Mouse (Mus musculus) adrenal gland, postnatal 14 days (tissue): Measurements from ENCODE around the gene Il18r1. TPM values are rescaled to one million over a fixed set of nuclear protein-coding genes. Genes with fewer than 3 reads are reported as not detected.

Experiments used
- DNase-seq: peaks from one replicate; pipeline ENCODE4 v3.0.0; 2021; ENCODE audit warnings: mixed read lengths
- long read RNA-seq, 2 experiments: library from polyadenylated mRNA; stranded (forward); transcript quantifications; one replicate each; pipeline ENCODE4 v2.0.0; 2021
- total RNA-seq: library from RNA; stranded (reverse); gene quantifications from 2 replicates; pipeline ENCODE4 v1.2.3, GENCODE M21; 2021

Gene Il18r1
- total RNA-seq, result 0.41 and 2.6 TPM in 2 replicates
- long read RNA-seq, experiment 1, result 0 reads
- long read RNA-seq, experiment 2, result 0 reads

- peak; percentile 18 for DNase-seq
Measured at GRCm38 (mm10) chr1:40465477-40466430, at the start of gene Il18r1. Gene Il18r1 (plus strand): TSS chr1:40465552.

- no peak for DNase-seq
Measured at GRCm38 (mm10) chr1:40417034-40417433, 48.3 kb upstream of the Il18r1 start.

GRCm38 (mm10) chr1:40418512-40418911 lies 46.8 kb upstream of the Il18r1 start:
- DNase-seq, result no peak

- DNase-seq, result no peak
Measured at GRCm38 (mm10) chr1:40423892-40424291, 41.5 kb upstream of the Il18r1 start.

- DNase-seq, result no peak
Measured at GRCm38 (mm10) chr1:40427270-40427669, 38.1 kb upstream of the Il18r1 start.

GRCm38 (mm10) chr1:40427901-40428300 lies 37.5 kb upstream of the Il18r1 start:
- DNase-seq, result no peak

GRCm38 (mm10) chr1:40428910-40429675 lies 36.3 kb upstream of the Il18r1 start, which contains the start of gene Il1rl1:
Gene Il1rl1 (plus strand): TSS chr1:40429570.
- DNase-seq, result no peak

GRCm38 (mm10) chr1:40430143-40430834 lies 35.1 kb upstream of the Il18r1 start:
- no peak for DNase-seq

- DNase-seq, result no peak
Measured at GRCm38 (mm10) chr1:40432169-40432568, 33.2 kb upstream of the Il18r1 start.

GRCm38 (mm10) chr1:40435936-40436335 lies 29.4 kb upstream of the Il18r1 start:
- DNase-seq, result no peak

GRCm38 (mm10) chr1:40437340-40437739 lies 28.0 kb upstream of the Il18r1 start:
- DNase-seq, result no peak

- no peak for DNase-seq
Measured at GRCm38 (mm10) chr1:40439504-40439903, 25.8 kb upstream of the Il18r1 start.

GRCm38 (mm10) chr1:40444800-40445199 lies 20.6 kb upstream of the Il18r1 start:
- no peak for DNase-seq

GRCm38 (mm10) chr1:40467306-40467705 lies 2.0 kb downstream of the Il18r1 start:
- no peak for DNase-seq

- no peak for DNase-seq
Measured at GRCm38 (mm10) chr1:40468805-40469204, 3.5 kb downstream of the Il18r1 start.

GRCm38 (mm10) chr1:40469900-40470299 lies 4.5 kb downstream of the Il18r1 start:
- DNase-seq, result no peak

- no peak for DNase-seq
Measured at GRCm38 (mm10) chr1:40472401-40472800, 7.0 kb downstream of the Il18r1 start.

GRCm38 (mm10) chr1:40473640-40474039 lies 8.3 kb downstream of the Il18r1 start:
- no peak for DNase-seq

- DNase-seq, result no peak
Measured at GRCm38 (mm10) chr1:40474336-40474735, 9.0 kb downstream of the Il18r1 start.

- no peak for DNase-seq
Measured at GRCm38 (mm10) chr1:40475697-40476096, 10.3 kb downstream of the Il18r1 start.

- no peak for DNase-seq
Measured at GRCm38 (mm10) chr1:40476756-40477155, 11.4 kb downstream of the Il18r1 start.

- DNase-seq, result no peak
Measured at GRCm38 (mm10) chr1:40479505-40479923, 14.2 kb downstream of the Il18r1 start.
